Mouse (Mus musculus) thymus, postnatal 25 days (tissue): ENCODE results near the gene Selplg.
"Not testable (repeated sequence)": the region's sequence is repeated elsewhere in the genome, so short reads cannot be mapped to it uniquely, and the experiment has no call there.

Experiments used
- DNase-seq: peaks from one replicate; pipeline ENCODE4 v3.0.0; 2022

Selplg gene

DNA sequence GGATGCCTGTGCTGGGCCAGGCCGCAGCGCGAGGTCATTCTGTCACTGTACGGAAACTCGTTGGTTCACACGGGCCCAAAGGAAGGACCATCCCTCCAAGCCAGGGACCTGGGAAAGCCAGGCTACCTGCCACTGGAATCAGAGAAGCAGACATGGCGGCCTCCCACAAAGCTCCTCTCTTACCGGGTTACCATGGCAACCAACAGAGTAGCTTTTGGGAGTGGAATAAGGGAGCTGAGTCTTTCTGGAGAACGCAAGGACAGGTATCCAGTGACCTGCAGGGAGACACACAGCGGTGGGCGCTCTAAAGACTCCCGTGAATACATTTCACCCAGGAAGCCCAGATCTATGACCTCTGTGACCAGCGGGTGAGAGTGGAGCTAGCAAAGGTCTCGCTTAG lies 13.9 kb downstream of the Selplg start:
- no peak for DNase-seq

DNA sequence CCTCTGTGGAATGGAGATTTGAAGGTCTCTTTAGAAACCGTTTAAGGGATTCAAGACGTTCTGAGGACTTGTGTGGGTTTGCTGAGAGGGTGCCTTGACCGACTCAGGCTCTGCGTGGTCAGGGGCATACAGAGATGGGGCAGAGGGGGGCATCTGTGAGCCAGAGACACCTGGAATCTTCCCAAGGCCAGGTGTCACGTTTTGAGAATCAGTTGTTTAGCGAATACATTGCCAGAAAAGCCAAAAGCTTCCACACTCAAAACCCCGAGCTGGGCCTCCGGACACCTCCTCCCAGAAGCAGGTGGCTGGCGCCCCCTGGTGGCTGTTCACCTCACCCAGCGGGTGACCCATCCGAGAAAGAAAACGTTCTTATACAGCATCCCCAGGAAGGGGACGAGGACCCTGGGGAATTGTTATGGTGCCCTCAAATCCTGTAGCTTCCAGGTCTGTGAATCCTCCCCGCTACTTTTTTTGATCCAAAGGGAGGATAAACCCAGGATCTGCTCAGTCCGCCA lies 16.7 kb downstream of the Selplg start:
- DNase-seq = peak; percentile 76

DNA sequence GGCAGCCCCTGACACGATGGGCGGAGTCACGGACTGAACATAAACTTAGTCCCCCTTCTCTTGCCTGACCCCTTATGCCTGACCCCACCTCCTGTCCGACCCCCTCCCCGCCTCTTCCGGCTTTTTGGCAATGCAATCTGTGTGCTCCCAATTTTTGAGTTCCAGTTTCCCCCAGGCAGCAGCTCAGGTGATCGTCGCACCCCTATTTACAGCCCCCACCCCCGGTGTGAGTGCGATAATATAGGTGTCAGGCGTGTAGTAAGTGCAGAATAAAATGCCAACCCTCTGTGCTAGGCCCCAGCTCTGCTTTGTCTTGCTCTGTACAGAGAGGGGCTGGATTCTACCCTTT lies 17.4 kb downstream of the Selplg start:
- DNase-seq = no peak

DNA sequence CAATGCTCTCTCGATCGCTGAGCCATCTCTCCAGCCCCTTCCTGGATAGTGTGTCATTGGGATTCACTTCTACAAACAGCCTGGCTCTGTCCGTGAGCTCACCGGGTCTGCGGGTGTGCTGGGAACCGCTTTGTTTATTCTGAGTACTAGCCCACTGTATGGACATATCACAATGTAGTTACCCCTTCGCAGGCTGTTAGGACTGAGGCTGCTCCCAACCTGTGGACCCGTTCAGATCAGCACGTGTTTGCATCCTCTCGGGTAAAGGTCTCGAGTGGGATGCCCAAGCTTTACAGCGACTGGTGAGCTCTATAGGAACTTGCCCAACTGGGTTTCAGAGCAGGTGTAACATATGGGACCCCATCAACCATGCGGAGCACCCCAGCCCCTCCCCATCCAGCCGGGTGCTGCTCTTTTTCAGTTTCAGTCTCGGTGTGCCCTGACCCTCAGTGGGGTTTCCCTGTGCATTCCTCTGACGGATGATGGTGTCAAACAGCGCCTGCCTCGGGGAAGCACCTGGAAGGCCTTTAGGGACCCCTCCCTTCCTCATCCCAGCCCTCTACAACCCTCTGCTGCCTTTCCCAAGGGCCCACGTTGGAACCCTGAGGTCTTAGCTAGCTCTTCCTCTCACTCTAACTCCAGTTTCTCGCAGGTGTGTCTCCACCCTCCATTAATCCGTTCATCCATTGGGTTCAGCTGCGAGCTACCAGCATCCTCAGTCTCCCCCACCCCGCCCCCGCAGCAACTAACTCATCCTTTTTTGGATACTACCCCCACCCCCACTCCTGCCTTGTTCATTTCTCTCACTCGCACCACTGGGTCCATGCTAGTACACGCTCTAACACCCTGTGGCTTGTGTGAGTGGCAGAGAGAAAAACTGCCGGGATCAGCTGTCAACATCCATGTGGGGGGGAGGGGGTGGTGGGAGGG lies 18.1 kb downstream of the Selplg start:
- DNase-seq = no peak

DNA sequence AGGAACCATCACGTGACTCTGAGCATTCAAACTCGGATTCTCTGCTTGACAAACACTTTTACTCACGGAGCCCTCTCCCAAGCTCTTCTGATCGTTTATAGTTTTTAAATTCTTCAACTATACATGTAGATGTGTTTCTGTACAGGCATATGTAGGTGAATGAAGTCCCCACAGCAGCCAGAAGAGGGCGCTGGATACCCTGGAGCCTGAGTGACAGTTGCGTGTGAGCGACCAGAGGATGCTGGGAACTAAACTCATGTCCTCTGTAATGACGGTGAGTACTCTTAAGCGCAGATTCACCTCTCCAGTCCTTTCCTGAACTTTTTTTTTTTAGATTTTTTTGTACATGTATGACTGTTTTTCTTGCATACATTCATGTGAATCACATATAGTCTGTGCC lies 18.8 kb downstream of the Selplg start:
- DNase-seq = no peak

DNA sequence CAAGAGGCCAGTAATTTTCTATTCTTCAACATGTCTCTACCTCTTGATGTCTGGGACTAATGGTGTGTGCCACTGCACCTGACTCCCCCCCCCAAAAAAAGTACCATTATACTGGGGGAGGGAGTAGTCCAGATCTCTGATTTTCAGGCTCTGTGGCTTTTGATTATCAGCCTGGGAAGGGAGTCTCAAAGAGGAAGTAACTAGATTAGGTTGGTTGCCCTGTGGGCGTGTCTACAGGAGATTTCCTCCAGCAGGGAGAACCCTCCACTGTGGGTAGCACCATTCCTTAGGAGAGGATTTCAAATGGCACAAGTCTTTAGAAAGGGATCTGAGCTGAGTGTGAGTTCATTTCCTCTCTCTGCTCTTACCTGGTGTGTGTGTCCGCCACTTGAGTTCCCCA lies 19.8 kb downstream of the Selplg start:
- DNase-seq = no peak

DNA sequence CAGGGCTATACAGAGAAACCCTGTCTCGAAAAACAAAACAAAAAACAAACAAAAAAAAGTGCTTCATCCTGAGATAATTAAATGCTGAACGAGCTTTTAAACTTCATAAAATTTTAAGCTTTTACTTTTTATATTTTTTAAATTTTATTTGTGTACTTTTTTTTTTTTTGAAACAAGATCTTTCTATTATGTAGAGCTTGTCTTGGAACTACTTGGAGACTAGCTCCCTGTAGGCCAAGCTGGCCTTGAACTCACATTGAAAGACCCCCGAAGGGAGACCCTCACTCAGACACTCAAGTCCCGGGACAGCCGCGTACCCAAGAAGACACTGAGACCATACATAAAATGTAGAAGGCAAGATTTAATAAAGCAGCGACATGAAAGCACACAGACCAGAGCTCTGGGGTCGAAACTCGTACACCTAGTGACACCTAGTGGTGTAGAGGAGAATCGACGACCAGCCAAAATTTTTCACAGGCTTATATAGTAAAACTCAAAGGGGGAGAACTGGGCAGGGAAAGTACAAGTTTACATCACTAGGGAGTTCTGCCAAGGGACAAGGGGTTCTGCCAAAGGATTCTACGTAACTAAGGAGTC lies 20.5 kb downstream of the Selplg start:
- not testable (repeated sequence) for DNase-seq

DNA sequence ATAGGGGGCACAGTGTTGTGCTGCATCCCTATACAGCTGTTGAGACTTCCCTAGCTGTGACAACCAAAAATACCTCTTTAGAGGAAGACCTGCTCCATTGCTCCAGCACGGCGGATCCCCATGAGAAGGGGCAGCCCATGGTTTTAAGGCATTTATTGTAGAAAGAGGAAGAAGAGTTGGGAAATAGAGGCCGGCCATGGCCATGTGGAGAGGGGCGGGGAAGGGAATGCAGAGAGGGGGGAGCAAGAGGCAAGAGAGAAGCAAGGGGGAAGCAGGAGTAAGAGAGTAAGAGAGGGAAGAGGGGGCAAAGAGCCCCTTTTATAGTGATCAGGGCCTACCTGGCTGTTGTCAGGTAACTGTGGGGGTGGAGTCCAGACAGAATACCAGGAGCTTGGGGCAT lies 22.3 kb downstream of the Selplg start:
- no peak for DNase-seq

DNA sequence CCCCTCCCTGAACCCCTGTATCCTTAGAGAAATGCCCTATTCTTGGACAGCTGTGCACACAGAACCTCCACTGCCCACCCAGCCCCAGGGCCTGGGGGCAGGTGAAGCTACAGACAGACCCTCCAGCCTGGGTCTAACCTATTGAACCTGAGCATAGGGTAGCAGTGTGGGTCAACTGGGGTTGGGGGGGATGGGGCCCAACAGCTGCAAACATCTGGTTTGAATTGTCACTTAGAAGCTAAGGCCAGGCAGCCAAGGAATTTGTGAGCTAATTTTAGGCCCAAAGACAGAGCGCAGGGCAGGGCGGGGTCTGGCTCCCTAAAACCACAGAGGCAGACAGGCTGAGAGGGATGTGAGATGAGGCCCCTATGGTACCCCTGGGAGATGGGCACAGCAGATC lies 24.3 kb downstream of the Selplg start:
- DNase-seq = no peak

DNA sequence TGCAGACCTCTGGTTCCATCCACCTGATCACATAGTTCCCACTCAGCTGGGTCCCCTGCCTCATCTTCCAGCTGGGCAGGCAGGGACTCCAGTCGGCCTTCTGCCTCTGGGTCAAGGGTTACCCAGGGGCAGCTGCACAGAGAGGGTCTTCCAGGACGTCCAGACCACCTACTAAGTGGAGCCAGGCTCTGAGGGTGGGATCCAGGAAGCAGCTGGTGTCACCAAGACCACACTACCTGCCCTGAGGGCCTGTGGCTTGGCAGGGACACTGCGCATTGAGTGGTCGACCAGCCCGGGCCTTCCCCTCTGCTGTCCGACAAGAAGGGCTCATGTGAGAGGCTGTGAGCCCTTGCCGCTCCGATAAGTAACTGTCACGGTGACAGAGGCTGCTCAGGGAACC lies 24.7 kb downstream of the Selplg start:
- no peak for DNase-seq

DNA sequence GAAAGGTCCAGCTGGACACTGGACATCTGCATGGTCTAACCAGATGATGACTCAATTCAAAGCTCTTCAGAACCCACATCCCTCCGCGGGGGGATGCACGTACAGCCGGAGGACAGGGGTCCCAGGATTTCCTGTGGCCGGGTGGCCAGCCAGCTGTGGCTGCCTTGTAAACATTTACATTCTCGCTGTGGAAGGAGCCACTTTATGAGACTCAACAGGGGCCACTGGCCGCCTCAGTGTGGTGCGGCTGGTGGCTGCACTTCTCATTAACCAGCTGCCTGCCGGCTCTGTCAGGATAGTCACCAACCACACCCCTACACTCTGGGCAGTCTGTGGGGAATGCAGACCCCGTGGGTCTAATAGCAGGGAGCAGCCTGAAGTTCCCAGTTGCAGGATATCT lies 26.0 kb downstream of the Selplg start:
- no peak for DNase-seq

DNA sequence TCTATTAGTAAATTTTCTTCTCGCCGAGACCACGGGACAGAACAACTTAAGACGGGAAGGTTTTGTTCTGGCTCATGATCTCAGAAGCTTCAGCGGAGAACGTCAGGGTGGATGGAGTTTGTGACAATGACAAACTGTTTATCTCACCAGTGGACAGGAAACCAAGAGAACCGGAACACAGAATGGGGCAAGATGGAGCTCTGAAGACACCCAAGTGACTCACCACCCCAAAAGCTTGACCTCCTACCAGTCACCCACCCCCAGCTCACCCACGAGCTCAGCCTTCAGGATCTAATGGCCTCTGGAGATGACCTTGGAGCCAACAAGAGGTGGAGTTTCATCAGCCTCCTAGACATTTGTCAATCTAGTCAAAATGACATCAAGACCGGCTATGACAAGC lies 27.1 kb downstream of the Selplg start:
- no peak for DNase-seq

DNA sequence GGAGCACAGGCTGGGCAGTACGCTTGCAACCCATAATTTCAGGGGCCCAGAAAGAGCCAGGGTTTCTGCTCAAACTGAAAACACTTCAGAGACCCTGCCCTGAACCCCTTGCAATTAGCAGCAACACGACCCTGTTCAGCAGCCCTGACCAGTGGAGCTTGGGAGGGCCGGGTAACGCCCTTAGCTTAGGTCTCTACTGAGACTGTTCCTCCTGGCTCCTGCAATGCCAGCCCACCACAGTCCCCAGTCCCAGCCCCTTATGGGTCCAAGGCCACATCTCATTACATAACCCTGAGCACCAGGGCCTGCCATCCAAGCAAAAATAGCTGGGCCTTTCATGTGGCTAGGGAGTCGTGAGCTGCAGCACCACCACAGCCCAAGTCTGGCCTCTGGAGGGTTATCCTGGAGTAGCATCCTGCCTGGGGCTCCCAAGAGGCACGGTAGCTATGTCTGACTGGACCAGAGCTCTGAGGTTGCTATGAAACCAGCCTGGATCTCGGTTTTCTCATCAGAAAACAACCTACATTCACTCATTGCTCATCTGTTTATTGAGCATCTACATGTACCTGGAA lies 28.0 kb downstream of the Selplg start:
- no peak for DNase-seq

DNA sequence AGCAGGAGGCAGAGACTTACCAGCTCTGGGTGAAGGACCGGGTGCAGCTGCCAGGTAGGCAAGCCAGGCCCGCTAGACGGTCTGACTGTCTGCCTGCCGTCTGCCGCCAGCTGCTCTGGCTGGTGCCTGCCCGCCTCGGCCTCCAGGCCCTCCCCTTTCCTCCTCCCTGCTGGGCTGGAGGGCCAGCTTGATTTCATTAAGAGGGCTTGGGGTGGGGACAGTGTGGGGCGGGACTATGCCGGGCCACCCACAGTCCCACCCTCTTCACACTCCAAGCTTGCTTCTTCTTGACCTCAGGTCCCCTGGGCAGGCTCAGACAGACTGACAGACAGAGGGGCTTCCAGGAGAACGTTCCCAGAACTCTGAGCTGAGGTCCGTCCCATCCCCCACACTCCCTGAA lies 32.2 kb downstream of the Selplg start, which contains the start of gene Tmem119:
TSS of gene Tmem119 (minus strand) at position 237 of the 400 bp plus-strand sequence.
- DNase-seq = no peak

DNA sequence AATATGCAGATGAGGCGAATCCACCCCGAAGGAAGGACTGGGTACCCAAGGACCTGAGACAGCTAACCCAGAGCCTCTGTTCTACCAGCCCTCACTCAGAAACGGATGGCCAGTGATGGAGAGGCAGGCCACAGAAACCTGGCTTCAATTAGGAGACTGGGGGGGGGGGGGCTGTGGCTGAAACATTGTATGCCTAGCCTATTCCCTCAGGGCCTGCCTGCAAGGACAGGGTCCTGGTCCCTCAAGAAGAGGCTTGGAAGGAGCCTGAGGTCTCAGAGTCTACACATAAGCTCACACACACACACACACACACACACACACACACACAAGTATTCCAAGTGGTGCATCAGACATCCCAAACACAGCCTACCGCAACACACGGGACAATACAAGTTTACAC lies 32.8 kb downstream of the Selplg start:
- no peak for DNase-seq

DNA sequence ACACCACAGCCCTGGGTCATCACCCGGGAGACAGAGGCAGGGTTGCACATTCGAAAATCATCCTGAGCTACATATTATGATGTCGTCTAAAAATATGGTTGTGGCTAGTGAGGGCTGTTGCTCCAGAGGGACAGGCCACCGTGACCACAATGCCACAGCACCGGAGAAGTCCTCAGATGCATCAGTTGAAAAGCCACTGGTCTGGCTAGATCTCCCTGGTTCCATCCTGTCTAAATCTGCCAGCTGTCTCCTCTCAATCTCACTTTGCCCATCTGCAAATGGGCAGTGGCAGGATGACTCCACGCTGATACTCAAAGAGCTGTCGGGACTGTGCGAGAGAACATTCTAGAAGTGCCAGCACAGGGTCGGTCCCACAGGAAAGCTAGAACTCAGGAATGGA lies 33.9 kb downstream of the Selplg start:
- DNase-seq = no peak

DNA sequence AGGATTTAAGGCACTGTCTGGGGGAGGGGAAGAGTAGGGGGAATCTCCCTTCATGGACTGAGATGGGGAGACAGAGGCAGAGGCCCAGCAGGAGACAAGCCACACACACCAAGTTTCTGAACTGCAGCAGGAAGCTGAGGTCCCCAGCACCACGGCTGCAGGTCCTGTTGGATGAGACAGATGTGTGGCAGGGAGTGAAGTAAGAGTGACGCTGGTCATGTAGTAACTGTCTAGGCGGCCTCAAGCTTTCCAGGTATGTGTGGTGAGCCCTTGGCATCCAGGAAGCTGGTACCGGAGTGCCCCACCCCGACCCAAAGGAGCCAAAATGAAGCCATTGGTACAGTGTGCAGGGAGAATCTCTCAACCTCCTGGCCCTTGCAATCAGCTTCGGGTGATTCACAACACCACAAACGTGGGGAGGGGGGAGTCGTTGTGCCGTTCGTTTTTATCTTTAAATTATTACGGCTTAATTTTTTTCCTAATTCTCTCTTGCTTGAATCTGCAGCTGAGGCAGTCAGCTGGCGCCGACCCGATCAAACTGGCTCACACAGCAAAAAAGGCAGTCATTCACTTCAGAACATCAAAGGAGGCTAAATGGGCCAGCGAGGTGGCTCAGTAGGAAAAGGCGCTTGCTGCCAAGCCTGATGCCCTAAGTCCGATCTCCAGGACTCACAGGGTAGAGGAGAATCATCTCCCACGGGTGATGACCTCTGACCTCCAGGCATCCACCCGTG lies 35.1 kb downstream of the Selplg start:
- DNase-seq = no peak

DNA sequence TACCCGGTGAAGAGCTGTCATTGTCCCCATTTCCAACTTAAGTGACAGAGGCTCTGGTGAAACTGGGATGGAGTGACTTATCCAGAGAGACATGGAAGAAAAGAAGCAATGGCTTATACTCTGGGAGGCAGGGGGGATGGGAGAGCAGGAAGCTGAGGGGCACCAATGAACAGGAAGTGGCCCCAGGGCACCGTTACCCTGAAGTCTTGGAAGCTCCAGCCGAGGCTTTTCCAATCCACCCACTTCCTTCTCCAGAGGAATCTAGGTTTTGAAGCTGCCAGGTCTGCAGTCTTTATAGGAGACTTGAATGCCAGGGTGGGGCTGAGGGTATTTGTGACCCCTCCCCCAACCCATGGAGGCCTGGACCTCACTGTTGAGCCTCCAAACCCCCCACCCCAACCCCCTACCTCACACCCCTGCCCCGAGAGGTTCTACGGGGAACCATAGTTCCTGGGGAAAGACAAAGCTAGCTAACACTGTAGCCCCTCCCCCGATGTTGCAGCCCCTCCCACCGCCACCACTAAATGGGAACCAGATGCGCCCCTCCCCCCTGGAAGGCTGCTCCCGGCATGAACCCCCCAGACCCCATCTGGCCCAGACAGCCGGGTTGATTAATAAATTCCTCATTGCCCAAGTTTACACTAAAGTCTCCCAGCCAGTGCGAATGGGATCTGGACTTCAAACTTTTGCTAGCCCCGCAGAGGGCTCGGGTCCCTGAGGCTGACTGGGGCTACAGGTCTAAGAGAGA lies 35.9 kb downstream of the Selplg start:
- DNase-seq = no peak

DNA sequence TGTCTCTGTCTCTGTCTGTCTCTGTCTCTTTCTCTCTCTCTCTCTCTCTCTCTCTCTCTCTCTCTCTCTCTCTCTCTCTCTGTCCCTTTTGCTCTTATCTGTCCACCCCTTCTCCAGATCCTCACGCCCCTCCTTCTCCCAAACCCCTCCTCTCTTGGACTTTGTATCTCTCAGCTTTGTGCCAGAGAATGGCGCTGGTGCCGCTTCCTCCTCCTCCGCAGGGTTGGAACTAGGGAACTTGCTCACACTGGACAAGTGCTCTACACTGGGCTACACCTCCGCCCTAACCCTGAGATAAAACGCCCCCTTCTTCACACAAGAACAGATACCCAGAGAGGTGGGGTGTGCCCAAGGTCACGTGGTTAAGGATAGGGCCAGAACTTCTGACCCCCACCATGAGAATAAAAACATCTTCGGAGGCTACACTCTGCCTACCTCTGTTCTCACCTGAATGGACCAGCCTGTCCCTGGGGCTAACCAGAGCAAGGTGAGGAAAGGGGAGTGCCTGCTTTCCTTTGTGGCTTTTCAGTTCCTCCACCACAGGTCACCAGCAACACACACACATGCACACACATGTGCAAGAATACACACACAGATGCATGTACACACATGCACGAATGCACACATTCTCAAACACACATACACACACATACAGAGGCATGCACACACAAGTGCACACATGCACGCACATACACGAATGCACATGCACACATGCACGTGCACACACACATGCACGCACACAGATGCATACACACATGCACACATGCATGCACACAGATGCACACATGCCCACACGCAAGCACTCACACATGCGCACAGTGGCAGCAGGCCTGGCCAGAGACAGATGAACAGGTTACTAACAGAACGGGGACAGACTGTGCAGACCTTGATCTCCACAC lies 41.0 kb downstream of the Selplg start:
- DNase-seq = no peak

DNA sequence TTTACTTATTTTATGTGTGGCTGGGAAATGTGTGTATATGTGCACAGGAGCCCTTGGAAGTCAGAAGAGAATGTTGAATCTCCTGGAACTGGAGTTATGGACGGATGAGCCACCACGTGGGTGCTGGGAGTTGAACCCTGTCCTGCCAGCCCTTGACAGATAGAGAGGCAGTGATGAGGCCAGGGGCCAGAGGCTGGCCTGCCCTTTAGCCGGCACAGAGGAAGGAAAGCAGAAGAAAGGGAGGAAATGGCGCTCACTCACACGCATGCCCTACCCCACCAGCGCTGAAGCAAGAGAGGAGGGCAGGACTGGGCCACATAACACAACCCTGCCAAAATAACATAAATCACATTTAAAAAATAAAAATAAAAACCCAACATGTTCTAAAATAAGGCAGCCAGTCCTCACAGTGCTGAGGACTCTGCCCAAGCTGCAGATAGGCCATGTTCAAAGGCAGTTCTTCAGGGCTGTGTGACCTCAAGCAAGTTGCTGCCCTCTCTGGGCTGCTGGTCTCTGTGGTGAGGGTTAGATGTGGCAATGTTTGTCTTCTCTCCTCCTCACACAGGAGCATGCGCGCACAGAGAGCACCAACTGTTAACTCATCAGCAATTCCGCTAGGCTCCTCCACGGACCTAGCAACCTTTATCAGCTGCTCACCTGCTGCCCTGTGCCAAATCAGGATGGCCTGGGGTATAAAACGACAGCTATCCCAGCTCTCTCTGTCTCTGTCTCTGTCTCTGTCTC lies 41.8 kb downstream of the Selplg start:
- no peak for DNase-seq
